Mouse (Mus musculus): Measurements from ENCODE around the gene Gas7. TPM values are rescaled to one million over a fixed set of nuclear protein-coding genes. Genes with fewer than 3 reads are reported as not detected.

Gene Gas7
- polyA plus RNA-seq, 1 experiment from 2014 or later = 18.7 TPM

DNA sequence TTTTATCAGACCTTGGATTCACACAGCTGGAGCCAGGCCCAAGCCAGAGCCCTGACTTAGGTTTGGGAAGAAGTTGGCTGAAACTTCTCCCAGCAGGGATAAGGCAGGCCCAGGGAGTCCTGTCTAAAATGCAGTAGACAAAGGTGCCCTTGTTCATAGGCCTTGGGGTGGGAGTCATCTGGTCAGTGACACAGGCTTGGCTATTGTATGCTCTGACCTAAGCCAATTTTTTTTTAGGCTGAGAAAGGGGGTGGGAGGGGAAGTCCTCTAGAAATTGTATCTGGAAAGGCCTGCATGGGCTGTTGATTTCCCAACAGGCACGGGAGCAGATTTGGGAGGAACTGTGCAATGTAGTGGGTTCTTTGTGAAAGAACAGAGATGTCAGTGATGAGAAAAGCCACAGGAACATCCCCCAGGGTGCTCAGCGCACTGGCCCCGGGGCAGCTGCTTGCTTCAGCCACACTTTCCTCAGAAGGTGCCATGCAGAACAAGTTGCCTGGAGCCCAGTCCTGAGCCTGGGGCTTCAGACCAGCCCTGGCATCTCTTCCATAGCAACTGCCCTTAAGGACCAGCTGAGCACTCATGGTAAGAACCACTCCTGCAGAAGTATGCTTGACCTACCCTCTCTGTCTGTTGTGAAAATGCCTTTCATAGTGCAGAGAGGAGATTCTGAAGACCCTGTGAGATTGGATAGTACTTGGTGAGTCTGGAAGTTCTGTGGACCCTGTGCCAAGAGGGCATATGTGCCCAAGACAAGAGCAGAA, 131.2 kb downstream of the Gas7 start:
- Histone ChIP-seq H3K9ac (replicated peaks; ENCODE audit: low read depth) (no peak overlapping the region), H3K9me3 (ENCODE audit: low read length) (no peaks in the 10 kb centered on the region), H3K4me2 (replicated peaks; ENCODE audit: low read depth, low read length) (0 out of 2 replicates have a peak overlapping the region, but pooled peaks have one; percentile 11), H3K27me3 (replicated peaks; ENCODE audit: insufficient read depth, low read length) (no peaks in the 10 kb centered on the region), H3K4me1 (ENCODE audit: insufficient read depth, low read depth, low read length) (peaks cover 11% of the 10 kb centered on the region), H3K36me3 (ENCODE audit: insufficient read depth, low read length) (no peaks in the 10 kb centered on the region), H3K27ac (ENCODE audit: low read length) (no peak overlapping the region), H3K4me3 (ENCODE audit: low read depth, low read length) (no peak overlapping the region)
- no peak for TF ChIP-seq CTCF (IDR thresholded peaks at IDR 0.05)
- no peak; the same call in 1 of the 2 replicates for TF ChIP-seq EP300 (IDR thresholded peaks at IDR 0.05)
- peak; percentile 64 for DNase-seq (ENCODE audit: low spot score)
- ATAC-seq = peak; percentile 83
- 46% methylated on average over 3 of the region's 3 CpGs for WGBS

GRCm38 (mm10) chr11:67588196-67588827, 133.1 kb downstream of the Gas7 start:
- Histone ChIP-seq H3K36me3 (ENCODE audit: insufficient read depth, low read length) (no peaks in the 10 kb centered on the region), H3K4me2 (replicated peaks; ENCODE audit: low read depth, low read length) (no peak overlapping the region), H3K9ac (replicated peaks; ENCODE audit: low read depth) (no peak overlapping the region), H3K27ac (ENCODE audit: low read length) (no peak overlapping the region), H3K27me3 (replicated peaks; ENCODE audit: insufficient read depth, low read length) (no peaks in the 10 kb centered on the region), H3K9me3 (ENCODE audit: low read length) (no peaks in the 10 kb centered on the region), H3K4me1 (ENCODE audit: insufficient read depth, low read depth, low read length) (peaks cover 11% of the 10 kb centered on the region), H3K4me3 (ENCODE audit: low read depth, low read length) (no peak overlapping the region)
- ATAC-seq = peak; percentile 31; the same call in 1 of the 2 replicates
- WGBS = 72% methylated on average over 8 of the region's 8 CpGs
- TF ChIP-seq CTCF (IDR thresholded peaks at IDR 0.05) (no peak), EP300 (IDR thresholded peaks at IDR 0.05) (no peak)
- DNase-seq (ENCODE audit: low spot score) = peak; percentile 43

DNA sequence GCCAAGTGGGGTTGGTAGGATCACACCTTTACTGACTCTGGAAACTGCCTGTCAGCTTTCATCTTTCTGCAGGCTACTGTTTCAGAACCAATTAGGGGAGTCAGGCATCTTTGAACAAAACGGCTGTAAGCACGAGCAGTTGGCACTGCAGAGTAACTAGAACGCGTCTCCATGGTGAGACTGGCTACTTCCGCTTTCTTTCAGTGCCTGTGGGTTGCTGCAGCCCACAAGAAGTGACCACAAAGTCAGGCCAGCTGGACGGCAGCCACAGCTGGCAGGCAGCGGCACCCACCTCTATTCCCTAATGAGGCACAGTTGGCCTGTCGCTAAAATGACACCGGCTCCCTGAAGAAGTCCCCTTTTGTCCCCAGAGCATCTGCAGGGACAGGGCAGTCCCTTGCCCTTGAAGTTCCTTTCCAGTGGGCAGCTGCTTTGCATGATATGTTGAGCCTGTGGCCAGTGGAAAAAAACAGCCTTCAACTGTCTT, 133.6 kb downstream of the Gas7 start:
- no peak overlapping the region for H3K4me2 ChIP-seq (replicated peaks; ENCODE audit: low read depth, low read length)
- H3K4me3 ChIP-seq (ENCODE audit: low read depth, low read length) = no peak overlapping the region
- WGBS = 44% methylated on average over 9 of the region's 9 CpGs
- peak; percentile 47 for ATAC-seq
- no peaks in the 10 kb centered on the region for H3K36me3 ChIP-seq (ENCODE audit: insufficient read depth, low read length)
- TF ChIP-seq CTCF (IDR thresholded peaks at IDR 0.05) (no peak), EP300 (IDR thresholded peaks at IDR 0.05) (no peak)
- H3K27me3 ChIP-seq (replicated peaks; ENCODE audit: insufficient read depth, low read length) = no peaks in the 10 kb centered on the region
- no peak overlapping the region for H3K27ac ChIP-seq (ENCODE audit: low read length)
- peak; percentile 60 for DNase-seq (ENCODE audit: low spot score)
- no peaks in the 10 kb centered on the region for H3K9me3 ChIP-seq (ENCODE audit: low read length)
- H3K4me1 ChIP-seq (ENCODE audit: insufficient read depth, low read depth, low read length) = peaks cover 11% of the 10 kb centered on the region
- H3K9ac ChIP-seq (replicated peaks; ENCODE audit: low read depth) = no peak overlapping the region

GRCm38 (mm10) chr11:67596233-67596632, 141.0 kb downstream of the Gas7 start:
- Histone ChIP-seq H3K36me3 (ENCODE audit: insufficient read depth, low read length) (no peaks in the 10 kb centered on the region), H3K9me3 (ENCODE audit: low read length) (no peaks in the 10 kb centered on the region), H3K27me3 (replicated peaks; ENCODE audit: insufficient read depth, low read length) (no peaks in the 10 kb centered on the region), H3K9ac (replicated peaks; ENCODE audit: low read depth) (no peak overlapping the region), H3K27ac (ENCODE audit: low read length) (no peak overlapping the region), H3K4me3 (ENCODE audit: low read depth, low read length) (no peak overlapping the region), H3K4me1 (ENCODE audit: insufficient read depth, low read depth, low read length) (peaks cover 3% of the 10 kb centered on the region; the same call in 1 of the 2 replicates), H3K4me2 (replicated peaks; ENCODE audit: low read depth, low read length) (no peak overlapping the region)
- DNase-seq (ENCODE audit: low spot score) (no peak), ATAC-seq (no peak)
- 56% methylated on average over 6 of the region's 6 CpGs for WGBS
- TF ChIP-seq CTCF (IDR thresholded peaks at IDR 0.05) (no peak), EP300 (IDR thresholded peaks at IDR 0.05) (no peak)

- 83% methylated on average over 6 of the region's 6 CpGs for WGBS
- no peak overlapping the region for H3K4me3 ChIP-seq (ENCODE audit: low read depth, low read length)
- no peak for TF ChIP-seq CTCF (IDR thresholded peaks at IDR 0.05)
- TF ChIP-seq EP300 (IDR thresholded peaks at IDR 0.05) = no peak
- H3K27me3 ChIP-seq (replicated peaks; ENCODE audit: insufficient read depth, low read length) = no peaks in the 10 kb centered on the region
- DNase-seq (ENCODE audit: low spot score) (no peak), ATAC-seq (no peak)
- H3K9ac ChIP-seq (replicated peaks; ENCODE audit: low read depth) = no peak overlapping the region
- no peak overlapping the region for H3K4me2 ChIP-seq (replicated peaks; ENCODE audit: low read depth, low read length)
- H3K36me3 ChIP-seq (ENCODE audit: insufficient read depth, low read length) = no peaks in the 10 kb centered on the region
- H3K9me3 ChIP-seq (ENCODE audit: low read length) = no peaks in the 10 kb centered on the region
- H3K4me1 ChIP-seq (ENCODE audit: insufficient read depth, low read depth, low read length) = peaks cover 3% of the 10 kb centered on the region; the same call in 1 of the 2 replicates
- no peak overlapping the region for H3K27ac ChIP-seq (ENCODE audit: low read length)
Observed at GRCm38 (mm10) chr11:67596856-67597255, 141.6 kb downstream of the Gas7 start.

DNA sequence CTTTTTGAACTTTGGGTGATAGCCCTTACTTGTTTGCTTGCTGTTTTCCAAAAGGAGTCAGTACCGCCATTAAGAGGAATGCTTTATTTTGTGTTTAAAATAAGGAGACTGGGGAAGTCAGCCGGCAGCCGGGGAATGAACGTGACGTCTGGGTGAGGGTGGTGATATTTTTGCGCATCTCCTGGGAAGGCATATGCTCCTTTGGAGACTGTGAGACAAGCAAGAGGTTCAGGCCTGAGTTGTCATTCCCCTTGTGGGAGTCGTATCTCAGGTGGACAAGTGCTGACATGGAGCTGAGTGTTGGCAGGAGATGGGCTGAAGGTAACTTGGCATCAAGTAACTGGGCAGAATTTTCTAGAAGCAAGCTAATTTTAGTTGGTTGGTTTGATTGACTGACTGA, 142.2 kb downstream of the Gas7 start:
- Histone ChIP-seq H3K4me3 (ENCODE audit: low read depth, low read length) (no peak overlapping the region), H3K9ac (replicated peaks; ENCODE audit: low read depth) (no peak overlapping the region), H3K4me1 (ENCODE audit: insufficient read depth, low read depth, low read length) (peaks cover 3% of the 10 kb centered on the region; the same call in 1 of the 2 replicates), H3K27me3 (replicated peaks; ENCODE audit: insufficient read depth, low read length) (no peaks in the 10 kb centered on the region), H3K4me2 (replicated peaks; ENCODE audit: low read depth, low read length) (no peak overlapping the region), H3K27ac (ENCODE audit: low read length) (no peak overlapping the region), H3K36me3 (ENCODE audit: insufficient read depth, low read length) (no peaks in the 10 kb centered on the region), H3K9me3 (ENCODE audit: low read length) (no peaks in the 10 kb centered on the region)
- WGBS = 78% methylated on average over 7 of the region's 7 CpGs
- TF ChIP-seq CTCF (IDR thresholded peaks at IDR 0.05) (no peak), EP300 (IDR thresholded peaks at IDR 0.05) (no peak)
- no peak for DNase-seq (ENCODE audit: low spot score)
- no peak for ATAC-seq

Measured in lung, postnatal 0 days (tissue).